Mouse (Mus musculus): ENCODE measurements around the gene Ryr3.

The Ryr3 gene

GRCm38 (mm10) chr2:112912611-112913010, 304.3 kb downstream of the Ryr3 start:
- in situ Hi-C loops (cut with MseI, MboI), result no loop called here

GRCm38 (mm10) chr2:112910579-112910978, 306.3 kb downstream of the Ryr3 start:
- in situ Hi-C loops (cut with MseI, MboI), result no loop called here

GRCm38 (mm10) chr2:112909142-112909541, 307.8 kb downstream of the Ryr3 start:
- in situ Hi-C loops (cut with MseI, MboI), result no loop called here

GRCm38 (mm10) chr2:112900747-112901146, 316.1 kb downstream of the Ryr3 start:
- in situ Hi-C loops (cut with MseI, MboI), result no loop called here

GRCm38 (mm10) chr2:112884456-112885114, 332.3 kb downstream of the Ryr3 start:
- in situ Hi-C loops (cut with MseI, MboI), result no loop called here

- in situ Hi-C loops (cut with MseI, MboI), result no loop called here
These were observed 335.1 kb downstream of the Ryr3 start for GRCm38 (mm10) chr2:112881805-112882204.

- in situ Hi-C loops (cut with MseI, MboI), result no loop called here
These were observed 335.5 kb downstream of the Ryr3 start for GRCm38 (mm10) chr2:112881376-112881775.

- in situ Hi-C loops (cut with MseI, MboI), result no loop called here
These were observed 339.5 kb downstream of the Ryr3 start for GRCm38 (mm10) chr2:112877404-112877803.

GRCm38 (mm10) chr2:112866043-112866551, 350.8 kb downstream of the Ryr3 start:
- in situ Hi-C loops (cut with MseI, MboI), result no loop called here

- in situ Hi-C loops (cut with MseI, MboI), result no loop called here
These were observed 355.1 kb downstream of the Ryr3 start for GRCm38 (mm10) chr2:112861792-112862191.

GRCm38 (mm10) chr2:112845583-112846512, 371.0 kb downstream of the Ryr3 start:
- in situ Hi-C loops (cut with MseI, MboI), result no loop called here

GRCm38 (mm10) chr2:112842877-112843276, 374.0 kb downstream of the Ryr3 start:
- in situ Hi-C loops (cut with MseI, MboI), result no loop called here

GRCm38 (mm10) chr2:112831423-112832305, 385.2 kb downstream of the Ryr3 start:
- in situ Hi-C loops (cut with MseI, MboI), result no loop called here

- in situ Hi-C loops (cut with MseI, MboI), result no loop called here
These were observed 390.3 kb downstream of the Ryr3 start for GRCm38 (mm10) chr2:112826571-112826970.

GRCm38 (mm10) chr2:112822721-112823120, 394.2 kb downstream of the Ryr3 start:
- in situ Hi-C loops (cut with MseI, MboI), result loop anchor here in 1 of 2 experiments (25.0 kb wide), 1 partner anchor 415 kb away; no protein-coding TSS in a partner anchor

- in situ Hi-C loops (cut with MseI, MboI), result loop anchor here in 1 of 2 experiments (25.0 kb wide), 1 partner anchor 418 kb away; no protein-coding TSS in a partner anchor
These were observed 397.8 kb downstream of the Ryr3 start for GRCm38 (mm10) chr2:112819059-112819458.

- in situ Hi-C loops (cut with MseI, MboI), result loop anchor here in 1 of 2 experiments (25.0 kb wide), 1 partner anchor 420 kb away; no protein-coding TSS in a partner anchor
These were observed 399.9 kb downstream of the Ryr3 start for GRCm38 (mm10) chr2:112816976-112817375.

GRCm38 (mm10) chr2:112815960-112816359, 400.9 kb downstream of the Ryr3 start:
- in situ Hi-C loops (cut with MseI, MboI), result loop anchor here in 1 of 2 experiments (25.0 kb wide), 1 partner anchor 421 kb away; no protein-coding TSS in a partner anchor

GRCm38 (mm10) chr2:112812637-112813402, 404.1 kb downstream of the Ryr3 start:
- in situ Hi-C loops (cut with MseI, MboI), result loop anchor here in 1 of 2 experiments (25.0 kb wide), 1 partner anchor 424 kb away; no protein-coding TSS in a partner anchor

- in situ Hi-C loops (cut with MseI, MboI), result loop anchor here (10.0 to 25.0 kb wide), 3 partner anchors 419 to 499 kb away; no protein-coding TSS in a partner anchor
These were observed 410.9 kb downstream of the Ryr3 start for GRCm38 (mm10) chr2:112806015-112806414.
